Mouse (Mus musculus) small intestine, adult 2 months (tissue): ENCODE data around the gene Glis1.

Experiments
- CTCF ChIP-seq: fragments of 200-500 bp; IDR thresholded peaks from 2 replicates; pipeline ENCODE4 v1.5.1; 2012; ENCODE audit warnings: low read depth, mild to moderate bottlenecking, control low read depth, inconsistent platforms, low read length, moderate library complexity, mixed read lengths; ENCODE audit not compliant: insufficient replicate concordance, insufficient read length; ENCODE audit errors: extremely low read depth
- POLR2A ChIP-seq: fragments of 200-500 bp; IDR thresholded peaks from 2 replicates; pipeline ENCODE4 v1.6.1; 2012; ENCODE audit warnings: low read depth, mild to moderate bottlenecking, control low read depth, inconsistent platforms, low read length, moderate library complexity

- TF ChIP-seq CTCF (no peak), POLR2A (no peak)
These were observed 107.4 kb downstream of the Glis1 start for GRCm38 (mm10) chr4:107541821-107542220.
